Mouse (Mus musculus): ENCODE results near the gene Sparcl1. TPM values are rescaled to one million over a fixed set of nuclear protein-coding genes. Genes with fewer than 3 reads are reported as not detected.

Sparcl1 gene
- polyA plus RNA-seq, 1 experiment from 2014 or later = 18.2 TPM

GRCm38 (mm10) chr5:104052956-104053355 is 60.6 kb downstream of the Sparcl1 start:
- H3K9ac ChIP-seq (ENCODE audit: low read depth, low read length) = no peak overlapping the region
- H3K27me3 ChIP-seq (ENCODE audit: control insufficient read depth, insufficient read depth, low read length) = no peaks in the 10 kb centered on the region
- no peak overlapping the region for H3K4me2 ChIP-seq
- H3K36me3 ChIP-seq (ENCODE audit: control insufficient read depth, insufficient read depth, low read length) = peaks cover 8% of the 10 kb centered on the region
- ATAC-seq (replicated peaks; ENCODE audit: insufficient number of reproducible peaks, low FRiP score, low TSS enrichment) = no peak
- H3K27ac ChIP-seq (ENCODE audit: low read depth, low read length) = no peak overlapping the region
- no peak overlapping the region for H3K4me3 ChIP-seq (ENCODE audit: low read depth, low read length)
- 0 out of 2 replicates have a peak, but pooled peaks cover 2% of the 10 kb centered on the region for H3K4me1 ChIP-seq (ENCODE audit: control insufficient read depth, insufficient read depth, low read length)
- WGBS (ENCODE audit: insufficient replicate concordance) = 60% methylated on average over 8 of the region's 8 CpGs
- no peaks in the 10 kb centered on the region for H3K9me3 ChIP-seq (replicated peaks; ENCODE audit: control insufficient read depth, low read length)

DNA sequence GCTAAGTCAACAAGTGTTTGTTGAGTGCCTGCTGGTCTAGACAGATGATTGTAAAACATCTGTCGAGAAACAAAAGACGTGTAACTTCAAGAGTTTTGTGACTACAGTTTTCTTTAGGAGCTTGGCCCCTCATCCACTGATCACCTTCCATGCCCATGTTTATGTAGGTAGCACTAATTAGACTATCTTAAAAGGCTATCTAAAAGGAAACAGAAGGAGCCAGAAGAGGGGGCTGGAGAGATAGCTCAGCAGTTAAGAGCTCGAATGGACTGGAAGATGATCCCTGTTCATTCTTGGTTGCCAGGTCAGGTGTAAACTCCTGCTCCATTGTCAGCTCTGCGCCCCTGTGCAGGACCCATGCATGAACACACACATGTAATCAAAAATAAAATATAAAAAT is 65.4 kb downstream of the Sparcl1 start:
- no peak for ATAC-seq (replicated peaks; ENCODE audit: insufficient number of reproducible peaks, low FRiP score, low TSS enrichment)
- Histone ChIP-seq H3K36me3 (ENCODE audit: control insufficient read depth, insufficient read depth, low read length) (peaks cover 8% of the 10 kb centered on the region), H3K27me3 (ENCODE audit: control insufficient read depth, insufficient read depth, low read length) (no peaks in the 10 kb centered on the region), H3K4me2 (peak overlapping the region; percentile 82), H3K4me1 (ENCODE audit: control insufficient read depth, insufficient read depth, low read length) (peaks cover 12% of the 10 kb centered on the region; the same call in 1 of the 2 replicates), H3K27ac (ENCODE audit: low read depth, low read length) (no peak overlapping the region), H3K9ac (ENCODE audit: low read depth, low read length) (peak overlapping the region; percentile 22; the same call in 1 of the 2 replicates), H3K4me3 (ENCODE audit: low read depth, low read length) (peak overlapping the region; percentile 90), H3K9me3 (replicated peaks; ENCODE audit: control insufficient read depth, low read length) (no peaks in the 10 kb centered on the region)
- WGBS (ENCODE audit: insufficient replicate concordance) = 45% methylated on average over 4 of the region's 4 CpGs

DNA sequence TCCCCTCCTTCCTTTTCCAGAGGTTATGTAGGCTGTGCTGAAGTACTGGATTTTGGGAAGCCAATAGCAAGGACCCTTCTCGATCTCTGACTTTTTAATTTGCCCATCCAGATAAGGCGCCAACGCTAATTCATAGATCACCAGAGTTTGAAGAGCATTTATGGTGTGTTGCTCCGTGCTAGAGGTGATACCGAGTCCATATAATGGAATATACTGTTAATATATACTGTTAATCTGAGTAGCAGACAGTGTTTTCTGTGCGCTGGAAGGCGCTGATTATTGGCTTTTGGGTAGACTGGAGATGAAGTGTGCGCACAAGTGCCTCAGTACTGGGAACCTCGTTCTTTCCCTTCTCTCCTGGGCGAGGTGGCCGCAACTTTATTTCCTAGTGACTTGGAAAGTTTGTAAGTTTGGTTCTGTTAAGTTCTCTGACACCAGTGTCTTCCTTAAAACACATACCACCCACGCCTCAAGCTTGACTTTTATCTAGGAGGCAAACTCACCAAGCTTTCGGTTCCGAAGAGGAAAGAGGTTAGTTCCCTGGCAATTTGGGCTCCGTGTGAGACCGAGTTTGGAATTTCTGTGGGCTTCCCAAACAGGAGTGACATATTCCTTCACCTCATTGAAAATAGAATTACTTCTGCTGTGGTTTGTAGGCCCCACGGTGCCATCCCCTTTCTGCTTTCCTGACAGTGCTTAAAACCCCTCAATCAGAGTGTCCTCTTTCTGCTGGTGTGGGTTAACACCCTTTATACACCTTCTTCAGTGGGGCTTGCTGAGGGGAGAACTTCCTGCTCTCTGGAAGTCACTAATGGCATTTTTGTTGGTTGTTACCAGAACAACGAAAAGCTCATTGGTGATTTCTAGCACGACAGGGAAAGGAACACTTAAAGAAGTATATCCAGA is 66.1 kb downstream of the Sparcl1 start:
- peaks cover 8% of the 10 kb centered on the region for H3K36me3 ChIP-seq (ENCODE audit: control insufficient read depth, insufficient read depth, low read length)
- H3K27me3 ChIP-seq (ENCODE audit: control insufficient read depth, insufficient read depth, low read length) = no peaks in the 10 kb centered on the region
- no peaks in the 10 kb centered on the region for H3K9me3 ChIP-seq (replicated peaks; ENCODE audit: control insufficient read depth, low read length)
- H3K4me2 ChIP-seq = peak overlapping the region; percentile 82
- peak overlapping the region; percentile 92 for H3K9ac ChIP-seq (ENCODE audit: low read depth, low read length)
- peak overlapping the region; percentile 90 for H3K4me3 ChIP-seq (ENCODE audit: low read depth, low read length)
- ATAC-seq (replicated peaks; ENCODE audit: insufficient number of reproducible peaks, low FRiP score, low TSS enrichment) = 0 out of 2 replicates have a peak, but pooled peaks have one; percentile 3
- WGBS (ENCODE audit: insufficient replicate concordance) = 5% methylated on average over 19 of the region's 19 CpGs
- H3K27ac ChIP-seq (ENCODE audit: low read depth, low read length) = peak overlapping the region; percentile 87
- peaks cover 15% of the 10 kb centered on the region; the same call in 1 of the 2 replicates for H3K4me1 ChIP-seq (ENCODE audit: control insufficient read depth, insufficient read depth, low read length)

GRCm38 (mm10) chr5:104046256-104047199 is 67.0 kb downstream of the Sparcl1 start, which contains the start of gene Nudt9:
TSS of gene Nudt9 (plus strand) at chr5:104046306.
- Histone ChIP-seq H3K27ac (ENCODE audit: low read depth, low read length) (peak within 1 kb of the TSS; percentile 87), H3K27me3 (ENCODE audit: control insufficient read depth, insufficient read depth, low read length) (no peaks in the 10 kb centered on the region), H3K36me3 (ENCODE audit: control insufficient read depth, insufficient read depth, low read length) (peaks cover 3% of the 10 kb centered on the region), H3K4me1 (ENCODE audit: control insufficient read depth, insufficient read depth, low read length) (peaks cover 15% of the 10 kb centered on the region; the same call in 1 of the 2 replicates), H3K4me2 (peak within 1 kb of the TSS; percentile 82), H3K9me3 (replicated peaks; ENCODE audit: control insufficient read depth, low read length) (no peaks in the 10 kb centered on the region), H3K9ac (ENCODE audit: low read depth, low read length) (peak within 1 kb of the TSS; percentile 92), H3K4me3 (ENCODE audit: low read depth, low read length) (peak within 1 kb of the TSS; percentile 90)
- ATAC-seq (replicated peaks; ENCODE audit: insufficient number of reproducible peaks, low FRiP score, low TSS enrichment) = peak; percentile 96
- 5% methylated on average over 90 of the region's 90 CpGs for WGBS (ENCODE audit: insufficient replicate concordance)

- Histone ChIP-seq H3K4me2 (no peak overlapping the region), H3K27ac (ENCODE audit: low read depth, low read length) (no peak overlapping the region), H3K4me1 (ENCODE audit: control insufficient read depth, insufficient read depth, low read length) (peaks cover 15% of the 10 kb centered on the region; the same call in 1 of the 2 replicates), H3K9ac (ENCODE audit: low read depth, low read length) (no peak overlapping the region), H3K9me3 (replicated peaks; ENCODE audit: control insufficient read depth, low read length) (no peaks in the 10 kb centered on the region), H3K36me3 (ENCODE audit: control insufficient read depth, insufficient read depth, low read length) (no peaks in the 10 kb centered on the region), H3K27me3 (ENCODE audit: control insufficient read depth, insufficient read depth, low read length) (no peaks in the 10 kb centered on the region), H3K4me3 (ENCODE audit: low read depth, low read length) (no peak overlapping the region)
- ATAC-seq (replicated peaks; ENCODE audit: insufficient number of reproducible peaks, low FRiP score, low TSS enrichment) = no peak
- WGBS (ENCODE audit: insufficient replicate concordance) = 23% methylated on average over 2 of the region's 2 CpGs
Measured at GRCm38 (mm10) chr5:104043704-104044103, 69.8 kb downstream of the Sparcl1 start.

- Histone ChIP-seq H3K27me3 (ENCODE audit: control insufficient read depth, insufficient read depth, low read length) (no peaks in the 10 kb centered on the region), H3K27ac (ENCODE audit: low read depth, low read length) (no peak overlapping the region), H3K36me3 (ENCODE audit: control insufficient read depth, insufficient read depth, low read length) (no peaks in the 10 kb centered on the region), H3K4me1 (ENCODE audit: control insufficient read depth, insufficient read depth, low read length) (peaks cover 13% of the 10 kb centered on the region; the same call in 1 of the 2 replicates), H3K4me2 (no peak overlapping the region), H3K4me3 (ENCODE audit: low read depth, low read length) (no peak overlapping the region), H3K9ac (ENCODE audit: low read depth, low read length) (no peak overlapping the region), H3K9me3 (replicated peaks; ENCODE audit: control insufficient read depth, low read length) (no peaks in the 10 kb centered on the region)
- WGBS (ENCODE audit: insufficient replicate concordance) = 91% methylated on average over 2 of the region's 2 CpGs
- ATAC-seq (replicated peaks; ENCODE audit: insufficient number of reproducible peaks, low FRiP score, low TSS enrichment) = no peak
Measured at GRCm38 (mm10) chr5:104042906-104043305, 70.6 kb downstream of the Sparcl1 start.

DNA sequence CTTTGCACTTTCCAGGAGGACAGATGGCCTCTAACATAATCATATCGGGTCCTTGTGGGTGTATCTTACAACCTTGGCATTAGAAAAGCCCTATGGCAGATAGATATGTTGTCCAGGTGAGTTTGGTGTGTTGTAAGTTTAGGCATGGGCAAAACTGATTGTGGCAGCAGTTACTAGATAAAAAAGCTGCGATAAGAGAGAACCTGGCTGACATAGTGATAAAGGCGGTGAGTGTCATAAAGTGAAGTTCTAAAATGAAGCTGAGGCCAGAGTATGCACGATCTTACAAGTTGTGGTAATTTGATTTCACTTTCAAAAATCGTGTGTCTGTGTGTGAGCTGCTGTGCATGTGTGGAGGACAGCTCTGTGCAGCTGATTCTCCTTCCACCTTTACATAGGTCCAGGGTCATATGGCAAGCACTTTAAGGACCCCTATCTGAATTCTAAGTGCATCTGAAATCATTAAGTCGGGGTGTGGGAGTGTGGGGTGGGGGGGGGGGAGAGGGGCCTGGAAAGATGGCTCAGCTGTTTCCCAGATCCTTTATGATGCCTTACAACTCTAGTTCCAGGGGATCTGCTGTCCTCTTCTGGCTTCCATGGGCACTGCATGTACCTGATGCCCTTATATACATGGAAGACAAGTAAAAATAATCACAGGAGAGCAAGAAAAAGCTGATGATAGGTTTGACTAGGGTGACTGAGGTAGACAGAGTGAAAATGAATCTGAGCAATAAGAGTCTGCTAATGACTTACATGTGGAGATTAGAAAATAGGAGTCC is 74.2 kb downstream of the Sparcl1 start:
- no peak overlapping the region for H3K27ac ChIP-seq (ENCODE audit: low read depth, low read length)

More for the DNA sequence above, 74.2 kb downstream of the Sparcl1 start:
- no peak for ATAC-seq (replicated peaks; ENCODE audit: insufficient number of reproducible peaks, low FRiP score, low TSS enrichment)
- Histone ChIP-seq H3K27me3 (ENCODE audit: control insufficient read depth, insufficient read depth, low read length) (no peaks in the 10 kb centered on the region), H3K4me1 (ENCODE audit: control insufficient read depth, insufficient read depth, low read length) (peaks cover 9% of the 10 kb centered on the region; the same call in 1 of the 2 replicates), H3K36me3 (ENCODE audit: control insufficient read depth, insufficient read depth, low read length) (no peaks in the 10 kb centered on the region), H3K9ac (ENCODE audit: low read depth, low read length) (no peak overlapping the region), H3K4me2 (no peak overlapping the region), H3K4me3 (ENCODE audit: low read depth, low read length) (no peak overlapping the region), H3K9me3 (replicated peaks; ENCODE audit: control insufficient read depth, low read length) (no peaks in the 10 kb centered on the region)
- WGBS (ENCODE audit: insufficient replicate concordance) = 61% methylated on average over 6 of the region's 6 CpGs
